Mouse (Mus musculus): ENCODE results near the gene Disc1.

Gene Disc1

GRCm38 (mm10) chr8:125053505-125054435 lies at the start of gene Disc1:
Gene Disc1 (plus strand): TSS chr8:125054195.
- DNase-seq (ENCODE audit: low read depth, low spot score), result peak; percentile 38

- peak; percentile 90 for DNase-seq (ENCODE audit: low read depth, low spot score)
These were observed 41.0 kb upstream of the Disc1 start, which contains the start of gene Tsnax for GRCm38 (mm10) chr8:125012695-125013627. Gene Tsnax (plus strand): TSS chr8:125012997.

GRCm38 (mm10) chr8:125024085-125024484 lies 29.9 kb upstream of the Disc1 start:
- no peak for DNase-seq (ENCODE audit: low read depth, low spot score)

GRCm38 (mm10) chr8:125027211-125027610 lies 26.8 kb upstream of the Disc1 start:
- DNase-seq (ENCODE audit: low read depth, low spot score), result no peak

GRCm38 (mm10) chr8:125028841-125029240 lies 25.2 kb upstream of the Disc1 start:
- DNase-seq (ENCODE audit: low read depth, low spot score), result no peak

GRCm38 (mm10) chr8:125031276-125031675 lies 22.7 kb upstream of the Disc1 start:
- no peak for DNase-seq (ENCODE audit: low read depth, low spot score)

GRCm38 (mm10) chr8:125034669-125035068 lies 19.3 kb upstream of the Disc1 start:
- DNase-seq (ENCODE audit: low read depth, low spot score), result peak; percentile 57

- DNase-seq (ENCODE audit: low read depth, low spot score), result no peak
These were observed 16.9 kb upstream of the Disc1 start for GRCm38 (mm10) chr8:125037081-125037480.

GRCm38 (mm10) chr8:125038731-125039130 lies 15.3 kb upstream of the Disc1 start:
- no peak for DNase-seq (ENCODE audit: low read depth, low spot score)

- no peak for DNase-seq (ENCODE audit: low read depth, low spot score)
These were observed 13.2 kb upstream of the Disc1 start for GRCm38 (mm10) chr8:125040587-125041375.

GRCm38 (mm10) chr8:125041496-125041895 lies 12.5 kb upstream of the Disc1 start:
- no peak for DNase-seq (ENCODE audit: low read depth, low spot score)

- DNase-seq (ENCODE audit: low read depth, low spot score), result no peak
These were observed 10.6 kb upstream of the Disc1 start for GRCm38 (mm10) chr8:125043394-125043793.

- DNase-seq (ENCODE audit: low read depth, low spot score), result peak; percentile 12
These were observed 10.1 kb upstream of the Disc1 start for GRCm38 (mm10) chr8:125043935-125044334.

- no peak for DNase-seq (ENCODE audit: low read depth, low spot score)
These were observed 8.2 kb upstream of the Disc1 start for GRCm38 (mm10) chr8:125045760-125046159.

- DNase-seq (ENCODE audit: low read depth, low spot score), result no peak
These were observed 4.8 kb upstream of the Disc1 start for GRCm38 (mm10) chr8:125049051-125049750.

GRCm38 (mm10) chr8:125049826-125050225 lies 4.2 kb upstream of the Disc1 start:
- no peak for DNase-seq (ENCODE audit: low read depth, low spot score)

GRCm38 (mm10) chr8:125052026-125052425 lies 2.0 kb upstream of the Disc1 start:
- peak; percentile 69 for DNase-seq (ENCODE audit: low read depth, low spot score)

- peak; percentile 78 for DNase-seq (ENCODE audit: low read depth, low spot score)
These were observed 428 bp downstream of the Disc1 start for GRCm38 (mm10) chr8:125054436-125054810.

GRCm38 (mm10) chr8:125060904-125061303 lies 6.9 kb downstream of the Disc1 start:
- no peak for DNase-seq (ENCODE audit: low read depth, low spot score)

GRCm38 (mm10) chr8:125065596-125065995 lies 11.6 kb downstream of the Disc1 start:
- no peak for DNase-seq (ENCODE audit: low read depth, low spot score)
